Mouse (Mus musculus): Measurements from ENCODE around the gene Prdm11. TPM values are rescaled to one million over a fixed set of nuclear protein-coding genes. Genes with fewer than 3 reads are reported as not detected.

Prdm11 gene
- 3.8 TPM for polyA plus RNA-seq (2014; fragmentation: Illumina TruSeq; extraction: RNeasy Lipid Tissue Mini Kit (QIAGEN cat#74804))

GRCm38 (mm10) chr2:93045818-93046508 is at the start of gene Prdm11:
Prdm11 (minus strand) TSS chr2:93046167.

Other genes starting within 250 kb of the Prdm11 start
- gene Syt13, start 131.1 kb downstream of the Prdm11 start, polyA plus RNA-seq (2014; fragmentation: Illumina TruSeq; extraction: RNeasy Lipid Tissue Mini Kit (QIAGEN cat#74804)), result 1.5 TPM
- gene Trp53i11, start 141.4 kb upstream of the Prdm11 start, polyA plus RNA-seq (2014; fragmentation: Illumina TruSeq; extraction: RNeasy Lipid Tissue Mini Kit (QIAGEN cat#74804)), result 1.7 TPM